Mouse (Mus musculus) MEL (cell line): ENCODE results near the gene Lpgat1. TPM values are rescaled to one million over a fixed set of nuclear protein-coding genes. Genes with fewer than 3 reads are reported as not detected.

Source experiments
- DNase-seq: peaks from one replicate; pipeline ENCODE4 v3.0.0; 2011; ENCODE audit warnings: low read depth, low spot score
- H3K27ac ChIP-seq: 2 replicates; pipeline ENCODE4 v1.5.1; 2012; ENCODE audit warnings: low read depth, mild to moderate bottlenecking, control low read depth, low read length, moderate library complexity; ENCODE audit not compliant: control insufficient read depth
- H3K27me3 ChIP-seq, 2 experiments: fragments of 150-350 bp in 1 of 2; sonication (generic) in 1 of 2; 2 replicates each; pipeline ENCODE4 v1.6.1; 2012; ENCODE audit warnings: low read length in 2 of 2, mild to moderate bottlenecking in 2 of 2, improper control_type of control experiment in 1 of 2, moderate library complexity in 1 of 2; ENCODE audit not compliant: insufficient read depth in 2 of 2, control insufficient read depth in 1 of 2
- H3K36me3 ChIP-seq, 2 experiments: 2 replicates each; pipeline ENCODE4 v1.6.1; 2012 to 2014; ENCODE audit warnings: low read length in 2 of 2, improper control_type of control experiment in 1 of 2, inconsistent platforms in 1 of 2, mild to moderate bottlenecking in 1 of 2; ENCODE audit not compliant: insufficient read depth in 2 of 2, control insufficient read depth in 1 of 2
- H3K4me1 ChIP-seq, 2 experiments: fragments of 150-350 bp in 1 of 2; sonication (generic) in 1 of 2; 2 replicates each; pipeline ENCODE4 v1.6.1; 2012; ENCODE audit warnings: low read length in 2 of 2, improper control_type of control experiment in 1 of 2, mild to moderate bottlenecking in 1 of 2; ENCODE audit not compliant: insufficient read depth in 2 of 2, control insufficient read depth in 1 of 2
- H3K4me3 ChIP-seq, 2 experiments: fragments of 150-350 bp in 1 of 2; sonication (generic) in 1 of 2; 2 replicates each; pipeline ENCODE4 v1.5.1; 2012; ENCODE audit warnings: low read depth in 2 of 2, low read length in 2 of 2, mild to moderate bottlenecking in 2 of 2, moderate library complexity in 2 of 2, control low read depth in 1 of 2, improper control_type of control experiment in 1 of 2; ENCODE audit not compliant: control insufficient read depth in 1 of 2, insufficient read depth in 1 of 2
- H3K79me2 ChIP-seq: 2 replicates; pipeline ENCODE4 v1.6.1; 2012; ENCODE audit warnings: mild to moderate bottlenecking, low read length, moderate library complexity; ENCODE audit not compliant: control insufficient read depth, poor library complexity, insufficient read depth
- H3K9ac ChIP-seq: 2 replicates; pipeline ENCODE4 v1.6.1; 2012; ENCODE audit warnings: low read depth, mild to moderate bottlenecking, control low read depth, low read length, moderate library complexity; ENCODE audit not compliant: control insufficient read depth, poor library complexity, severe bottlenecking
- H3K9me3 ChIP-seq: fragments of 150-350 bp; sonication (generic); replicated peaks from 2 replicates; pipeline ENCODE4 v1.6.1; 2012; ENCODE audit warnings: mild to moderate bottlenecking, low read length, improper control_type of control experiment, moderate library complexity; ENCODE audit not compliant: insufficient read depth
- BHLHE40 ChIP-seq: IDR thresholded peaks from 2 replicates; pipeline ENCODE4 v1.6.1; 2012; ENCODE audit warnings: low read depth, mild to moderate bottlenecking, inconsistent platforms, low read length, improper control_type of control experiment, borderline replicate concordance
- CHD2 ChIP-seq: IDR thresholded peaks from 2 replicates; pipeline ENCODE4 v1.6.1; 2011; ENCODE audit warnings: low read length, improper control_type of control experiment
- CTCF ChIP-seq, 3 experiments: IDR thresholded peaks in 2 of 3; conservative IDR thresholded peaks in 1 of 3; 2 replicates each; pipeline ENCODE4 v1.5.1; 2011 to 2012; ENCODE audit warnings: low read length in 3 of 3, low read depth in 2 of 3, mild to moderate bottlenecking in 2 of 3, improper control_type of control experiment in 1 of 3, inconsistent platforms in 1 of 3, mixed read lengths in 1 of 3, moderate library complexity in 1 of 3; ENCODE audit not compliant: control insufficient read depth in 1 of 3, insufficient read depth in 1 of 3, poor library complexity in 1 of 3, severe bottlenecking in 1 of 3
- E2F4 ChIP-seq: IDR thresholded peaks from 2 replicates; pipeline ENCODE4 v1.6.1; 2011; ENCODE audit warnings: low read depth, low read length, improper control_type of control experiment, borderline replicate concordance
- ETS1 ChIP-seq: IDR thresholded peaks from 2 replicates; pipeline ENCODE4 v1.6.1; 2012; ENCODE audit warnings: low read depth, mild to moderate bottlenecking, inconsistent platforms, low read length, improper control_type of control experiment, moderate library complexity
- GATA1 ChIP-seq: IDR thresholded peaks from 2 replicates; pipeline ENCODE4 v1.6.1; 2011; ENCODE audit warnings: low read depth, low read length, improper control_type of control experiment
- HCFC1 ChIP-seq: IDR thresholded peaks from 2 replicates; pipeline ENCODE4 v1.6.1; 2012; ENCODE audit warnings: low read depth, mild to moderate bottlenecking, inconsistent platforms, low read length, improper control_type of control experiment, moderate library complexity
- JUND ChIP-seq: IDR thresholded peaks from 2 replicates; pipeline ENCODE4 v1.6.1; 2011; ENCODE audit warnings: low read depth, mild to moderate bottlenecking, improper control_type of control experiment, low read length
- KAT2A ChIP-seq: conservative IDR thresholded peaks from 2 replicates; pipeline ENCODE4 v1.6.1; 2012; ENCODE audit warnings: low read depth, low read length, improper control_type of control experiment, inconsistent platforms
- MAFK ChIP-seq: IDR thresholded peaks from 2 replicates; pipeline ENCODE4 v1.6.1; 2011; ENCODE audit warnings: low read depth, mild to moderate bottlenecking, low read length, improper control_type of control experiment, borderline replicate concordance
- MAZ ChIP-seq: IDR thresholded peaks from 2 replicates; pipeline ENCODE4 v1.6.1; 2012; ENCODE audit warnings: low read depth, mild to moderate bottlenecking, inconsistent platforms, low read length, improper control_type of control experiment
- MXI1 ChIP-seq: IDR thresholded peaks from 2 replicates; pipeline ENCODE4 v1.6.1; 2011; ENCODE audit warnings: mild to moderate bottlenecking, low read depth, low read length, improper control_type of control experiment
- MYB ChIP-seq: IDR thresholded peaks from 2 replicates; pipeline ENCODE4 v1.6.1; 2011; ENCODE audit warnings: mild to moderate bottlenecking, low read depth, low read length, improper control_type of control experiment
- NELFE ChIP-seq: IDR thresholded peaks from 2 replicates; pipeline ENCODE4 v1.6.1; 2011; ENCODE audit warnings: low read depth, low read length, improper control_type of control experiment
- NRF1 ChIP-seq: IDR thresholded peaks from 2 replicates; pipeline ENCODE4 v1.6.1; 2014; ENCODE audit warnings: low read depth, mild to moderate bottlenecking, inconsistent platforms, low read length, improper control_type of control experiment, moderate library complexity; ENCODE audit not compliant: poor library complexity, insufficient read depth, severe bottlenecking
- POLR2A ChIP-seq, 2 experiments: IDR thresholded peaks; 2 replicates each; pipeline ENCODE4 v1.6.1; 2011 to 2012; ENCODE audit warnings: low read length in 2 of 2, mild to moderate bottlenecking in 2 of 2, control low read depth in 1 of 2, improper control_type of control experiment in 1 of 2, low read depth in 1 of 2, moderate library complexity in 1 of 2; ENCODE audit not compliant: control insufficient read depth in 1 of 2, insufficient read depth in 1 of 2, poor library complexity in 1 of 2
- POLR2AphosphoS2 ChIP-seq: IDR thresholded peaks from 2 replicates; pipeline ENCODE4 v1.6.1; 2011; ENCODE audit warnings: low read length, improper control_type of control experiment
- RAD21 ChIP-seq: IDR thresholded peaks from 2 replicates; pipeline ENCODE4 v1.6.1; 2011; ENCODE audit warnings: mild to moderate bottlenecking, low read depth, low read length, improper control_type of control experiment
- SMC3 ChIP-seq: IDR thresholded peaks from 2 replicates; pipeline ENCODE4 v1.6.1; 2011; ENCODE audit warnings: low read depth, low read length, improper control_type of control experiment
- TAL1 ChIP-seq: IDR thresholded peaks from 2 replicates; pipeline ENCODE4 v1.6.1; 2012; ENCODE audit warnings: mild to moderate bottlenecking, inconsistent platforms, low read length, moderate library complexity, mixed read lengths
- TBP ChIP-seq: IDR thresholded peaks from 2 replicates; pipeline ENCODE4 v1.8.0; 2011; ENCODE audit warnings: low read depth, low read length, improper control_type of control experiment
- USF1 ChIP-seq: IDR thresholded peaks from 2 replicates; pipeline ENCODE4 v1.6.1; 2014; ENCODE audit warnings: low read depth, mild to moderate bottlenecking, inconsistent platforms, low read length, improper control_type of control experiment, moderate library complexity
- ZC3H11A ChIP-seq: IDR thresholded peaks from 2 replicates; pipeline ENCODE4 v1.6.1; 2012; ENCODE audit warnings: low read depth, mild to moderate bottlenecking, inconsistent platforms, low read length, improper control_type of control experiment
- ZNF384 ChIP-seq: IDR thresholded peaks from 2 replicates; pipeline ENCODE4 v1.6.1; 2012; ENCODE audit warnings: low read depth, mild to moderate bottlenecking, inconsistent platforms, low read length, improper control_type of control experiment
- polyA plus RNA-seq, 2 experiments: library from polyadenylated mRNA; stranded (reverse) in 1 of 2; unstranded in 1 of 2; fragments of >175 nt in 1 of 2; fragments of >200 nt in 1 of 2; gene quantifications; 2 replicates each; pipeline versions ENCODE4 v1.2.1 to v1.2.4; 2012; ENCODE audit warnings: low replicate concordance in 2 of 2, low read depth in 1 of 2; ENCODE audit not compliant: insufficient read length in 2 of 2, insufficient read depth in 1 of 2, missing spikeins in 1 of 2
- total RNA-seq: library from RNA; depleted of rRNA; stranded (reverse); fragments of 300-350 nt; gene quantifications from 2 replicates; pipeline ENCODE4 v1.2.3, GENCODE M21; 2012

The Lpgat1 gene
- total and polyA plus RNA-seq, 3 experiments = not detected

DNA sequence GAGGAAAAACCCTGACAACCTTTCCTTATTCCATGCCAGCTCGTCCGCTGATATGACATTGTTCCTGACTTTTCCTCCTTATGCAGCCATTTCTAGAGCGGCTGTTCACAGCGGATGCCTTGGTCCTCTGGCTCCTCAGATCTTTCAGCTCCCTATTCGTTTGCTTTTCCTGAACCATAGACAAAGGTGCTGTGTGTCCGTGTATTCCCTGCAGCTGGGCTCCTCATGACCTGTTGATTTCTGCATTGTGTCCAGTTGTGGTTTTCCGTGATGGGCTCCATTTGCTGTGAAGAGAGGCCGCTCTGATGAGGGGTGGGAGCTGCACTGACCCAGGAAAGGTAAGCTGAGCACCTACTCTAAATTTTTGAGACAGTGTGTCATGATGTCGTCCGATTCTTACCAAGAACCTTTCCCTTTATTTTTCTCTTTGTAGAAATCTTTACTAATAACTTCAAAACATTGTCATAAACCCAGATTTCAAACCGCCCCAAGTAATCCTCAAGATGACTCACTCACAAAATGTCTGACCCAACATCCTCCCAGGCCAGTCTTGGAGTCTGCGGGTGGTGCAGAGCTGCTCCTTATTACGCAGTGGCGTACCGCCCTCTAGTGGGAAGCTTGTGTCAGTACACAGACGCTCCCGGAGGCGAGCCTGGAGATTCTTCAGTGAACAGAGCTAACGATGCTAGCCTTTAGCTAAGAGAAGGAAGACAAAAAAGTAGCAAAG lies 99.9 kb downstream of the Lpgat1 start (continued):
- TF ChIP-seq NRF1 = no peak
- no peak for TF ChIP-seq MXI1
- TF ChIP-seq JUND = 0 out of 2 replicates have a peak, but pooled peaks have one; percentile 21
- peak; percentile 93 for TF ChIP-seq SMC3
- TF ChIP-seq NELFE = no peak
- 0 out of 2 replicates have a peak, but pooled peaks have one; percentile 43 for TF ChIP-seq HCFC1
- TF ChIP-seq BHLHE40 = peak; percentile 26; the same call in 1 of the 2 replicates
- TF ChIP-seq ZNF384 = 0 out of 2 replicates have a peak, but pooled peaks have one; percentile 39
- no peak for TF ChIP-seq ETS1
- no peak for TF ChIP-seq POLR2A (IDR thresholded peaks at IDR 0.05; ENCODE audit: control insufficient read depth in 1 of 2, insufficient read depth in 1 of 2, low read depth in 1 of 2, low read length in 2 of 2, poor library complexity in 1 of 2)
- TF ChIP-seq MAZ = no peak
- TF ChIP-seq, all 39 proteins: peak for 9

DNA sequence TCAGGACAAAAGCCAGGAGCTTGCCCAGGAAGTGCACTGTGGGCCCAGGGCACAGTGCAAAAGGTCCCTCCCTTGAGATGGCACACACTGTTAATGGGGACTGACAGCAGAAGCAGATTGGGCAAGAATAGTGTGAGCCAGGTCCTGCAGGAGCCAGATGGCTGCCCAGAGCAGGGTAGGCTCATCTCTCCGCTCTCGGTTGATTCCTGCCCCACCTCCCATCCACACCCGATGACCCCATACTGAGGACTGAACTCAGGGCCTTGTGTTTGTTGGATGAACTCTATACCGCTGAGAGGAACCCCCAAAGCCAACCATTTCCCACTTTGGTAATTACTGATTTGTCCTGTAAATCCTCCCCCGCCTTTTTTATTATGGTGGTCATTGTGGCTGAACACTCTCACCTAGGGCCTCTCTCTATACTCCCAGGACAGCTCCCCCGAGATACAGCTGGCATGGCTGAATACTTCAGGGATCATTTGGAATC lies 100.6 kb downstream of the Lpgat1 start:
- H3K9me3 ChIP-seq = no peaks in the 10 kb centered on the region
- H3K36me3 ChIP-seq = peaks cover 0 to 4% of the 10 kb centered on the region in 2 experiments; a peak in 2 of 4 replicates
- H3K27me3 ChIP-seq = no peaks in the 10 kb centered on the region; a peak in 1 of 4 replicates
- peaks cover 10% of the 10 kb centered on the region for H3K79me2 ChIP-seq
- peaks cover 0 to 9% of the 10 kb centered on the region in 2 experiments; a peak in 1 of 4 replicates for H3K4me1 ChIP-seq
- no peak overlapping the region for H3K27ac ChIP-seq
- DNase-seq = no peak
- H3K9ac ChIP-seq = no peak overlapping the region
- no peak overlapping the region for H3K4me3 ChIP-seq
- no peak for TF ChIP-seq TBP
- no peak for TF ChIP-seq POLR2AphosphoS2
- TF ChIP-seq RAD21 = no peak
- no peak for TF ChIP-seq NELFE
- TF ChIP-seq KAT2A = no peak
- no peak for TF ChIP-seq ZC3H11A

DNA sequence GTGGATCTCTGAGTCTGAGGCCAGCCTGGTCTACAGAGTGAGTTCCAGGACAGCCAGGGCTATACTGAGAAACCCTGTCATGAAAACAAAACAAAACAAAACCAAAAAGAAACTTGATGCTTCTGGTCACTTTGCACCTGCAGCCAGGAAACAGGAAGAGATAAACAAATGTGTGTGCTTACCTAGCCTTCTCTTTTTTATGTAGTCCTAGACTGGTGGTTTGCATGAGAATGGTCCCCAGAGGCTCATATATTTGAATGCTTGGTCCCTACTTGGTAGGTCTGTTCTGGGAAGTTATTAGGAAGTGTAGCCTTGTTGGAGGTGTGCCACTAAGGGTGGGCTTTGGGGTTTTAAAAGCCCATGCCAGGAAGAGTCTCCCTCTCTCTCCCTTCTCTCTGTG lies 101.4 kb downstream of the Lpgat1 start:
- Histone ChIP-seq H3K27me3 (no peaks in the 10 kb centered on the region; a peak in 1 of 4 replicates), H3K27ac (no peak overlapping the region), H3K9me3 (no peaks in the 10 kb centered on the region), H3K4me1 (peaks cover 0 to 9% of the 10 kb centered on the region in 2 experiments; a peak in 1 of 4 replicates), H3K9ac (no peak overlapping the region), H3K4me3 (no peak overlapping the region), H3K79me2 (peaks cover 10% of the 10 kb centered on the region), H3K36me3 (peaks cover 0 to 4% of the 10 kb centered on the region in 2 experiments; a peak in 2 of 4 replicates)
- TF ChIP-seq ZC3H11A (no peak), GATA1 (no peak), RAD21 (no peak), MAZ (no peak), TAL1 (no peak), CHD2 (no peak), MYB (no peak), CTCF (IDR thresholded peaks at IDR 0.05 in 2 of 3, conservative IDR thresholded peaks at IDR 0.05 in 1 of 3; ENCODE audit: control insufficient read depth in 1 of 3, insufficient read depth in 1 of 3, low read depth in 2 of 3, low read length in 3 of 3, poor library complexity in 1 of 3, severe bottlenecking in 1 of 3) (no peak), E2F4 (no peak), MAFK (no peak), ETS1 (no peak), MXI1 (no peak), SMC3 (no peak), TBP (no peak), USF1 (no peak)
- no peak for DNase-seq
